Mouse (Mus musculus) brown adipose tissue, adult 24 weeks (tissue): Measurements from ENCODE around the gene Mccc2. TPM values are rescaled to one million over a fixed set of nuclear protein-coding genes. Genes with fewer than 3 reads are reported as not detected.

Source experiments
- H3K27ac ChIP-seq: fragments of 200-500 bp; replicated peaks from 2 replicates; pipeline ENCODE4 v1.5.1; 2012; ENCODE audit warnings: low read depth, mild to moderate bottlenecking, low read length
- H3K4me1 ChIP-seq: fragments of 200-500 bp; 2 replicates; pipeline ENCODE4 v1.6.1; 2012; ENCODE audit warnings: low read length, mixed read lengths; ENCODE audit not compliant: control insufficient read depth, insufficient read depth, insufficient read length
- H3K4me3 ChIP-seq: fragments of 200-500 bp; 2 replicates; pipeline ENCODE4 v1.5.1; 2012; ENCODE audit warnings: low read depth, mild to moderate bottlenecking, low read length, moderate library complexity; ENCODE audit not compliant: insufficient read depth
- polyA plus RNA-seq: library from polyadenylated mRNA; stranded (reverse); fragments of >200 nt; gene quantifications from 2 replicates; pipeline ENCODE4 v1.2.4, GENCODE M21; 2012; ENCODE audit not compliant: missing spikeins, insufficient read depth, insufficient read length

Gene Mccc2
- polyA plus RNA-seq, 1 experiment, result 128 TPM

GRCm38 (mm10) chr13:99963814-99964213, 51.6 kb downstream of the Mccc2 start:
- Histone ChIP-seq H3K4me1 (no peaks in the 10 kb centered on the region), H3K4me3 (no peak overlapping the region), H3K27ac (no peak overlapping the region)

- Histone ChIP-seq H3K27ac (no peak overlapping the region), H3K4me3 (no peak overlapping the region), H3K4me1 (no peaks in the 10 kb centered on the region)
Measured at GRCm38 (mm10) chr13:99961661-99962060, 53.8 kb downstream of the Mccc2 start.

- Histone ChIP-seq H3K4me3 (no peak overlapping the region), H3K27ac (no peak overlapping the region), H3K4me1 (no peaks in the 10 kb centered on the region)
Measured at GRCm38 (mm10) chr13:99955591-99955944, 59.9 kb downstream of the Mccc2 start.

GRCm38 (mm10) chr13:99954902-99955590, 60.4 kb downstream of the Mccc2 start:
- Histone ChIP-seq H3K27ac (no peak overlapping the region), H3K4me1 (no peaks in the 10 kb centered on the region), H3K4me3 (no peak overlapping the region)

- Histone ChIP-seq H3K27ac (no peak overlapping the region), H3K4me1 (no peaks in the 10 kb centered on the region), H3K4me3 (no peak overlapping the region)
Measured at GRCm38 (mm10) chr13:99947417-99947816, 68.0 kb downstream of the Mccc2 start.

GRCm38 (mm10) chr13:99943525-99943924, 71.9 kb downstream of the Mccc2 start:
- no peak overlapping the region for H3K4me3 ChIP-seq
- no peaks in the 10 kb centered on the region for H3K4me1 ChIP-seq
- no peak overlapping the region for H3K27ac ChIP-seq

- Histone ChIP-seq H3K4me3 (no peak overlapping the region), H3K4me1 (no peaks in the 10 kb centered on the region), H3K27ac (no peak overlapping the region)
Measured at GRCm38 (mm10) chr13:99940601-99941000, 74.8 kb downstream of the Mccc2 start.

- Histone ChIP-seq H3K4me3 (no peak overlapping the region), H3K27ac (no peak overlapping the region), H3K4me1 (no peaks in the 10 kb centered on the region)
Measured at GRCm38 (mm10) chr13:99939320-99939671, 76.1 kb downstream of the Mccc2 start.

- no peak overlapping the region for H3K27ac ChIP-seq
- H3K4me1 ChIP-seq, result no peaks in the 10 kb centered on the region
- no peak overlapping the region for H3K4me3 ChIP-seq
Measured at GRCm38 (mm10) chr13:99938606-99939319, 76.7 kb downstream of the Mccc2 start.

GRCm38 (mm10) chr13:99937741-99938140, 77.7 kb downstream of the Mccc2 start:
- no peak overlapping the region for H3K27ac ChIP-seq
- no peak overlapping the region for H3K4me3 ChIP-seq
- no peaks in the 10 kb centered on the region for H3K4me1 ChIP-seq

- no peak overlapping the region for H3K27ac ChIP-seq
- no peak overlapping the region for H3K4me3 ChIP-seq
Measured at GRCm38 (mm10) chr13:99932406-99932805, 83.0 kb downstream of the Mccc2 start.

GRCm38 (mm10) chr13:99931502-99931901, 83.9 kb downstream of the Mccc2 start:
- H3K4me3 ChIP-seq, result no peak overlapping the region
- H3K4me1 ChIP-seq, result no peaks in the 10 kb centered on the region
- H3K27ac ChIP-seq, result no peak overlapping the region

More at GRCm38 (mm10) chr13:99932406-99932805, 83.0 kb downstream of the Mccc2 start:
- no peaks in the 10 kb centered on the region for H3K4me1 ChIP-seq

GRCm38 (mm10) chr13:99926249-99926648, 89.2 kb downstream of the Mccc2 start:
- H3K27ac ChIP-seq, result no peak overlapping the region
- H3K4me1 ChIP-seq, result no peaks in the 10 kb centered on the region
- no peak overlapping the region for H3K4me3 ChIP-seq

GRCm38 (mm10) chr13:99915632-99916031, 99.8 kb downstream of the Mccc2 start:
- Histone ChIP-seq H3K4me1 (no peaks in the 10 kb centered on the region), H3K4me3 (no peak overlapping the region), H3K27ac (no peak overlapping the region)

GRCm38 (mm10) chr13:99900965-99901364, 114.5 kb downstream of the Mccc2 start, which contains the start of gene Cartpt:
Gene Cartpt, minus strand, starts transcription at chr13:99901091.
- Histone ChIP-seq H3K4me3 (no peak within 1 kb of the TSS), H3K4me1 (no peaks in the 10 kb centered on the region)

GRCm38 (mm10) chr13:99900557-99900892, 114.9 kb downstream of the Mccc2 start:
- H3K27ac ChIP-seq, result no peak overlapping the region
- H3K4me3 ChIP-seq, result no peak overlapping the region

More at GRCm38 (mm10) chr13:99900965-99901364, 114.5 kb downstream of the Mccc2 start, which contains the start of gene Cartpt:
- no peak within 1 kb of the TSS for H3K27ac ChIP-seq

More at GRCm38 (mm10) chr13:99900557-99900892, 114.9 kb downstream of the Mccc2 start:
- H3K4me1 ChIP-seq, result no peaks in the 10 kb centered on the region
